26 mouse cellular contexts compared by ENCODE assay signal in genomic region chr10:31537213-31537612, GRCm38 (mm10).
DNase-seq lines count a peak whose midpoint lies in the region; ATAC-seq and TF ChIP-seq lines count a peak whose summit lies in the region.
"Had no signal": no experiment of that assay in that cellular context is flagged by ENCODE, and none has a peak within 500 bp of the region (broad histone marks: within the 10 kb centered on the region; RNA-seq: fewer than 3 reads in every experiment).

No protein-coding gene starts in this region.

- H3K4me2 ChIP-seq in forebrain, embryonic 13.5 days = no peak overlapping the region
- H3K4me2 ChIP-seq in lung, embryonic 14.5 days = no peak overlapping the region
- no peak overlapping the region for H3K4me2 ChIP-seq in lung, postnatal 0 days (replicated peaks; ENCODE audit: low read depth, low read length)
- H3K4me2 ChIP-seq: embryonic facial prominence, embryonic 15.5 days; heart, embryonic 11.5 days; hindbrain, embryonic 12.5 days; hindbrain, embryonic 15.5 days had no signal

- no peak for DNase-seq in forebrain, embryonic 10.5 days (ENCODE audit: extremely low spot score, low spot score)
- peak; percentile 57 for DNase-seq in lung, embryonic 14.5 days
- DNase-seq in lung, postnatal 25 days (ENCODE audit: low spot score) = no peak
- peak; percentile 52 for DNase-seq in lung, postnatal 0 days (ENCODE audit: low spot score)
- no peak for DNase-seq in lung, postnatal 10 days
- no peak for DNase-seq in ovary, postnatal 14 days (ENCODE audit: low spot score)
- DNase-seq: adrenal gland, postnatal 10 days; adrenal gland, postnatal 36 days; B cell, adult 2 months; cerebellum, adult 11 months; cerebellum, adult 2 months; cerebellum, postnatal 10 days; cerebellum, postnatal 36 days; embryo, embryonic 11 days; forebrain, postnatal 0 days; gastrocnemius, adult 2 months; gastrocnemius, postnatal 14 days; heart, adult 11 months had no signal

- H3K27ac ChIP-seq in forebrain, embryonic 13.5 days = no peak overlapping the region
- no peak overlapping the region for H3K27ac ChIP-seq in forebrain, embryonic 10.5 days
- H3K27ac ChIP-seq in lung, embryonic 14.5 days (ENCODE audit: low read depth) = no peak overlapping the region
- no peak overlapping the region for H3K27ac ChIP-seq in lung, postnatal 0 days (ENCODE audit: low read length)
- H3K27ac ChIP-seq: embryonic facial prominence, embryonic 15.5 days; gastrocnemius, adult 2 months; hindbrain, embryonic 12.5 days; hindbrain, embryonic 15.5 days had no signal

- WGBS in forebrain, embryonic 13.5 days = 56% methylated on average over 3 of the region's 3 CpGs
- WGBS in forebrain, embryonic 10.5 days = 76% methylated on average over 3 of the region's 3 CpGs
- WGBS in lung, embryonic 14.5 days = 47% methylated on average over 3 of the region's 3 CpGs
- WGBS in lung, postnatal 0 days = 50% methylated on average over 3 of the region's 3 CpGs

- peaks cover 5% of the 10 kb centered on the region; the same call in 1 of the 2 replicates for H3K4me1 ChIP-seq in forebrain, embryonic 13.5 days
- H3K4me1 ChIP-seq in forebrain, embryonic 10.5 days = no peaks in the 10 kb centered on the region
- H3K4me1 ChIP-seq in lung, embryonic 14.5 days (ENCODE audit: insufficient read depth) = 0 out of 2 replicates have a peak, but pooled peaks cover 3% of the 10 kb centered on the region
- no peaks in the 10 kb centered on the region; the same call in 1 of the 2 replicates for H3K4me1 ChIP-seq in lung, postnatal 0 days (ENCODE audit: insufficient read depth, low read depth, low read length)
- H3K4me1 ChIP-seq: hindbrain, embryonic 12.5 days; hindbrain, embryonic 15.5 days had no signal

- H3K9me3 ChIP-seq in forebrain, embryonic 13.5 days (replicated peaks) = no peaks in the 10 kb centered on the region
- H3K9me3 ChIP-seq in forebrain, embryonic 10.5 days = no peaks in the 10 kb centered on the region
- H3K9me3 ChIP-seq in lung, embryonic 14.5 days (ENCODE audit: low read depth, low read length) = no peaks in the 10 kb centered on the region
- no peaks in the 10 kb centered on the region for H3K9me3 ChIP-seq in lung, postnatal 0 days (ENCODE audit: low read length)
- H3K9me3 ChIP-seq: embryonic facial prominence, embryonic 15.5 days; G1E; hindbrain, embryonic 12.5 days; hindbrain, embryonic 15.5 days had no signal

- H3K36me3 ChIP-seq in forebrain, embryonic 13.5 days (ENCODE audit: poor library complexity, severe bottlenecking) = no peaks in the 10 kb centered on the region
- H3K36me3 ChIP-seq in forebrain, embryonic 10.5 days (replicated peaks) = peaks cover 2% of the 10 kb centered on the region; the same call in 1 of the 2 replicates
- peaks cover 6% of the 10 kb centered on the region; the same call in 1 of the 2 replicates for H3K36me3 ChIP-seq in lung, embryonic 14.5 days (ENCODE audit: insufficient read depth)
- no peaks in the 10 kb centered on the region for H3K36me3 ChIP-seq in lung, postnatal 0 days (ENCODE audit: insufficient read depth, low read length)
- H3K36me3 ChIP-seq: G1E; hindbrain, embryonic 12.5 days; hindbrain, embryonic 15.5 days had no signal

- H3K4me3 ChIP-seq in forebrain, embryonic 13.5 days = no peak overlapping the region
- no peak overlapping the region for H3K4me3 ChIP-seq in forebrain, embryonic 10.5 days
- H3K4me3 ChIP-seq in lung, embryonic 14.5 days (ENCODE audit: low read depth, low read length) = no peak overlapping the region
- no peak overlapping the region for H3K4me3 ChIP-seq in lung, postnatal 0 days (ENCODE audit: low read depth, low read length)
- H3K4me3 ChIP-seq: embryonic facial prominence, embryonic 15.5 days; gastrocnemius, adult 2 months; hindbrain, embryonic 12.5 days; hindbrain, embryonic 15.5 days had no signal

- TF ChIP-seq CTCF in lung, embryonic 14.5 days (IDR thresholded peaks at IDR 0.05; ENCODE audit: low read depth) = no peak
- TF ChIP-seq CTCF in lung, postnatal 0 days (IDR thresholded peaks at IDR 0.05) = no peak

- H3K27me3 ChIP-seq in forebrain, embryonic 13.5 days = no peaks in the 10 kb centered on the region
- no peaks in the 10 kb centered on the region for H3K27me3 ChIP-seq in forebrain, embryonic 10.5 days (ENCODE audit: poor library complexity, severe bottlenecking)
- H3K27me3 ChIP-seq in lung, embryonic 14.5 days (ENCODE audit: insufficient read depth, low read length) = no peaks in the 10 kb centered on the region
- no peaks in the 10 kb centered on the region for H3K27me3 ChIP-seq in lung, postnatal 0 days (replicated peaks; ENCODE audit: insufficient read depth, low read length)
- H3K27me3 ChIP-seq: CH12.LX; embryonic facial prominence, embryonic 15.5 days; hindbrain, embryonic 12.5 days; hindbrain, embryonic 15.5 days; Patski had no signal

- H3K9ac ChIP-seq in forebrain, embryonic 13.5 days = no peak overlapping the region
- H3K9ac ChIP-seq in lung, embryonic 14.5 days = no peak overlapping the region
- no peak overlapping the region for H3K9ac ChIP-seq in lung, postnatal 0 days (replicated peaks; ENCODE audit: low read depth)
- H3K9ac ChIP-seq: embryonic facial prominence, embryonic 15.5 days; forebrain, postnatal 0 days; hindbrain, embryonic 12.5 days; hindbrain, embryonic 15.5 days had no signal

- ATAC-seq in forebrain, embryonic 13.5 days = 0 out of 2 replicates have a peak, but pooled peaks have one; percentile 24
- peak; percentile 60; the same call in 1 of the 2 replicates for ATAC-seq in lung, embryonic 14.5 days (ENCODE audit: insufficient read depth)
- ATAC-seq in lung, postnatal 0 days = peak; percentile 46
- ATAC-seq: forebrain, postnatal 0 days; Patski had no signal

- no peak for TF ChIP-seq EP300 in lung, postnatal 0 days (IDR thresholded peaks at IDR 0.05)

Comparison
In these comparisons a context has a peak if more than half of its experiments do, and no peak if none do; other contexts are left out.
1. DNase-seq: peak in lung, embryonic 14.5 days (single experiment) and lung, postnatal 0 days (single experiment); none in forebrain, embryonic 10.5 days (single experiment), lung, postnatal 25 days (single experiment), lung, postnatal 10 days (single experiment) and ovary, postnatal 14 days (single experiment).
2. Peak in every context shown above with its lines, with median percentiles within 50 percentile points of each other: ATAC-seq.